Mouse (Mus musculus) liver, embryonic 12.5 days (tissue): ENCODE measurements at regions not wholly inside any gene's neighbourhood (a gene's known extent, or its start where the extent isn't known, plus 50 kb on each side); places are given as distances from the start of the nearest gene placed in this dataset.

Source experiments
- ATAC-seq: fragments of 200-750 bp; cut with Nextera tagmentation; 2 replicates; pipeline ENCODE4 v1.8.0; 2017; ENCODE audit warnings: moderate number of reproducible peaks, mild to moderate bottlenecking, moderate library complexity
- H3K27ac ChIP-seq: fragments of 300-500 bp; sonication (generic); 2 replicates; pipeline ENCODE4 v1.5.1; 2016; ENCODE audit warnings: mild to moderate bottlenecking
- H3K27me3 ChIP-seq: fragments of 300-500 bp; sonication (generic); replicated peaks from 2 replicates; pipeline ENCODE4 v1.6.1; 2016; ENCODE audit warnings: mild to moderate bottlenecking, moderate library complexity
- H3K36me3 ChIP-seq: fragments of 300-500 bp; sonication (generic); 2 replicates; pipeline ENCODE4 v1.6.1; 2016; ENCODE audit warnings: mild to moderate bottlenecking, moderate library complexity
- H3K4me1 ChIP-seq: fragments of 300-500 bp; sonication (generic); 2 replicates; pipeline ENCODE4 v1.6.1; 2016
- H3K4me2 ChIP-seq: fragments of 300-500 bp; sonication (generic); 2 replicates; pipeline ENCODE4 v1.6.1; 2016; ENCODE audit warnings: mild to moderate bottlenecking, moderate library complexity
- H3K4me3 ChIP-seq: fragments of 300-500 bp; sonication (generic); 2 replicates; pipeline ENCODE4 v1.5.1; 2016; ENCODE audit warnings: mild to moderate bottlenecking, moderate library complexity
- H3K9ac ChIP-seq: fragments of 300-500 bp; sonication (generic); 2 replicates; pipeline ENCODE4 v1.6.1; 2016; ENCODE audit warnings: mild to moderate bottlenecking, moderate library complexity
- H3K9me3 ChIP-seq: fragments of 300-500 bp; sonication (generic); replicated peaks from 2 replicates; pipeline ENCODE4 v1.6.1; 2016; ENCODE audit warnings: mild to moderate bottlenecking, moderate library complexity
- WGBS: fragments of 180-500 bp; shearing (Covaris S2); methylation state at CpG from one replicate; pipeline ENCODE4 v1.1.7; 2016; ENCODE audit not compliant: insufficient replicate concordance; 5-methylcytosine and 5-hydroxymethylcytosine counted together

DNA sequence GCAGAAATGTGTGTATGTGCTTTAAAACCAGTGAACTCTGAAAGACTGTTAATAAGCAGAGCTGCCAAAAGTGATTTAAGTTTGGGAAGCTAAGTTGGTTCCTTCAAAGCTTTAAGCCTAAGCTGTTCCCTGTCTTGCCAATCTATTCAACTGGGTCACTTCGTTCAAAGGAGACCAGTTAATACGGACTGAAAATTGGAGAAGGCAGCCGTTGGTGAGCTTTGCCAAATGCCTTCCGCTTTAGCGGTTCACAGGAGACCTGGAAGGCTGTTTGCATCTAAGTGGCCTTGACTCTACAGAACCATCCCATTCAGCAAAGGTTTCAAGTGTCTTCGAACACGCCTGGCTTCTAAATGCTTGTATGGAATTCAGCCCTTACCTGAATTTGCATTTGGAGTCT lies 68.2 kb upstream of the Mkln1 start:
- no peak overlapping the region for H3K4me2 ChIP-seq
- H3K9me3 ChIP-seq: no peaks in the 10 kb centered on the region
- ATAC-seq: no peak
- H3K4me1 ChIP-seq: no peaks in the 10 kb centered on the region
- 74% methylated on average over 7 of the region's 7 CpGs for WGBS
- no peak overlapping the region for H3K4me3 ChIP-seq
- no peaks in the 10 kb centered on the region for H3K27me3 ChIP-seq
- H3K27ac ChIP-seq: no peak overlapping the region
- H3K9ac ChIP-seq: no peak overlapping the region
- H3K36me3 ChIP-seq: no peaks in the 10 kb centered on the region

DNA sequence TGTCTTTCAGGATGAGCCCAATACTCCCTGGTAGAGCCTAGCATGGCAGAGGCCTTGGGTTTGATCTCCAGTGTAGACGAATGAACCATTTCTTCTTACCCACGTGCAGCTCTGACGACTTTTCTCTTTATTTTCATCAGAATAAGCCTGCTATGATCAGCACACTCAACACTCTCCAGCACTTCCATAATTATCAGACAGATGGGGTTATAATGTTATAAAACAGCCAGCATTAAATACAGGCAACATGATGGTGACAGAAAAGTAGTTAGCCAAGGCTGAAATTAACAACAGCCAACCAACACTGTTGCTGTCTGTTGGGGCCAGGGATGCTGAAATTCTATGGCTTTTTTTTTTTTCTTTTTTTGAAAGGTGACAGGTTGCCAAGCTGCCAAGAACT lies 67.7 kb upstream of the Mkln1 start:
- no peak overlapping the region for H3K27ac ChIP-seq
- no peaks in the 10 kb centered on the region for H3K27me3 ChIP-seq
- ATAC-seq: no peak
- no peak overlapping the region for H3K4me3 ChIP-seq
- H3K9ac ChIP-seq: no peak overlapping the region
- H3K36me3 ChIP-seq: no peaks in the 10 kb centered on the region
- no peaks in the 10 kb centered on the region for H3K4me1 ChIP-seq
- no peak overlapping the region for H3K4me2 ChIP-seq
- no peaks in the 10 kb centered on the region for H3K9me3 ChIP-seq
- 65% methylated on average over 3 of the region's 3 CpGs for WGBS

DNA sequence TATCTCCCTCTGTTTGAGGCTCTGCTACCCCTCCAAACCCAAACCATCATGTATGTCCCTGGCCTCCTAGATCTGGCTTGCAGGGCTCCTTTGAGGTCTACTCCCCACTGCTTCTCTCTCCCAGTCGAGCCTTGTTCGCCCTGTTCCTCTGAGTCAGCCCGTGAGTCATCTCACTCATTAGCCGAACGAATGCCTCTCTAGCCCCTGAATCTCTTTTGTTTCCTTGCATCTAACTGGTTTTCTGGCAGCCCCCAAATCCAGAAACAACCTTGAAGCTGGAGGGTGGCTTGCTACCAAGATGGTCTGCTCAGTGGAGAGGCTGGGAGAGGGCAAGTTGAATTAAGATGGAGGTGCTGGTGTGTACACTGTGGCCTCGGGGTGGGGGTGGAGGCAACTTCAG lies 66.3 kb upstream of the Mkln1 start:
- Histone ChIP-seq H3K4me1 (no peaks in the 10 kb centered on the region), H3K4me3 (no peak overlapping the region), H3K27me3 (no peaks in the 10 kb centered on the region), H3K9ac (no peak overlapping the region), H3K9me3 (no peaks in the 10 kb centered on the region), H3K27ac (no peak overlapping the region), H3K36me3 (no peaks in the 10 kb centered on the region), H3K4me2 (no peak overlapping the region)
- no peak for ATAC-seq
- WGBS: 59% methylated on average over 6 of the region's 6 CpGs

DNA sequence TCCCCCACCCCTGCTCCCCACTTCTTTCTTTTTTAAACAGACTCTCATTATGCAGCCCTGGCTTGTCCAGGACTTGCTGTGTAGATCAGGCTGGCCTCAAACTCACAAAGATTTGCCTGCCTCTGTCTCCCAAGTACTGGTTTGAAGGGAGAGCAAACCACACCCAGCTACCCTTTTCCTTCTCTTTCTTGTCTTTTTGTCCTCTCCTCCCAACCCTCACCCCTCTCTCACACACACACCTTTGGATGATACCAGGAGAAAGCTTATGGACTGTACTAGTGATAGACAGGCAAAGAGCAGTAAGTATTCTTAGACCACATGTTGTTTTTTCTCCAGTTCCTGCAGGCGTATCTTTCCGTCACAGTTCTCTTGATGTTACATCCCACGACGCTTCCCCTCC lies 65.8 kb upstream of the Mkln1 start:
- Histone ChIP-seq H3K9me3 (no peaks in the 10 kb centered on the region), H3K4me2 (no peak overlapping the region), H3K4me1 (no peaks in the 10 kb centered on the region), H3K9ac (no peak overlapping the region), H3K27me3 (no peaks in the 10 kb centered on the region), H3K27ac (no peak overlapping the region), H3K36me3 (no peaks in the 10 kb centered on the region), H3K4me3 (no peak overlapping the region)
- 66% methylated on average over 4 of the region's 4 CpGs for WGBS
- ATAC-seq: no peak

DNA sequence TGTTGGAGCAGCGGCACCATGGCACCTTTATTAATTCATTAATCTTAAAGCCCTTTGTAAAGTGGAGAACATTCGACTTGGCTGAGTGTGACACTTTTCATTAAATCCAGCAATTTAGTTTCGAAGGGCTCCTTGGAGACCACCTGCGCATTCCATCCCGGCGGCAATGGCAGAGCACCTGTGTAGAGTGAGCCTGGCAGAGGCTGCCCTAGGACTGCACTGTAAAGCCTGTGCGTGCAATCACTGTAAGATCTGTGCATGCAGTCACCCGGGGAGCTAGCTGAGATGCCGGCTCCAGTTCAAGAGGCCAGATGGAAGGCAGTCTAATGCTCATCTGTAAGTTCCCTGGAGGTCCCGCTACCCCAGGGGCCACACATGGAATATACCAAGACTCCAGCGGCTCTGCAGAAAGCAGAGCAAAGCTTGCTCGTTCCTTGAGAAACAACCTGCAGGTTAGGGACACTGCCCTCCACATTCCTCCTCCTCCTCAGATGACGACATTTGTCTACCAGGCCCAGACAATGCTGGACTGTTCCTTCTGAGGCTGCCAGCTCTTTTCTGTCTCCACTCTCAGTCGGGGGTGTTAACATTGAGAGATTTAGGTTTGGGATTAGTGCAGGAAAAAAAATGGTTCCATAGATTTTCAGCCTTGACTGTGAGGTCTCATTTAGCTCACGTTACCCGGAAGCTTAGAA lies 65.2 kb upstream of the Mkln1 start:
- ATAC-seq: no peak
- Histone ChIP-seq H3K9ac (no peak overlapping the region), H3K4me1 (no peaks in the 10 kb centered on the region), H3K27ac (no peak overlapping the region), H3K4me3 (no peak overlapping the region), H3K27me3 (0 out of 2 replicates have a peak, but pooled peaks cover 3% of the 10 kb centered on the region), H3K4me2 (no peak overlapping the region), H3K9me3 (no peaks in the 10 kb centered on the region), H3K36me3 (no peaks in the 10 kb centered on the region)
- WGBS: 76% methylated on average over 16 of the region's 16 CpGs

DNA sequence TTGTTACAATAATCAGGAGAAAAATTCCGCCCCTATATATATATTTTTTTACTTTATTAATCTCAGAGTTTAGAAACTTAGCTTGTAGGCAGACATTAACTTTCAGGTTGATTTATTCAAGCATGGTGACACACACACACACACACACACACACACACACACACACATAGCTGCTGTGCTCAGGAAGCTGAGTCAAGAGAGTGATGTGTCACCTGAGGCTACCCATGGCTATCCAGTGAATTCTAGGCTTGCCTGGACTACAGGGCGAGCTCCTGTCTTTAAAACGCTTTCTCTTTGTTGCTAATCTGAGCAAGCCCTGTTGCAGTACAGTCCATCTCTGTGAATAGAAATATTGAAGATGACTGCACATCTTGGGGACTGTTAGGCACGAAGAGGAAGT lies 64.4 kb upstream of the Mkln1 start:
- H3K4me1 ChIP-seq: no peaks in the 10 kb centered on the region
- H3K4me2 ChIP-seq: no peak overlapping the region
- H3K27ac ChIP-seq: no peak overlapping the region
- 63% methylated on average over 4 of the region's 4 CpGs for WGBS
- H3K9me3 ChIP-seq: no peaks in the 10 kb centered on the region
- H3K27me3 ChIP-seq: 0 out of 2 replicates have a peak, but pooled peaks cover 3% of the 10 kb centered on the region
- no peak for ATAC-seq
- H3K4me3 ChIP-seq: no peak overlapping the region
- no peaks in the 10 kb centered on the region for H3K36me3 ChIP-seq
- H3K9ac ChIP-seq: no peak overlapping the region

DNA sequence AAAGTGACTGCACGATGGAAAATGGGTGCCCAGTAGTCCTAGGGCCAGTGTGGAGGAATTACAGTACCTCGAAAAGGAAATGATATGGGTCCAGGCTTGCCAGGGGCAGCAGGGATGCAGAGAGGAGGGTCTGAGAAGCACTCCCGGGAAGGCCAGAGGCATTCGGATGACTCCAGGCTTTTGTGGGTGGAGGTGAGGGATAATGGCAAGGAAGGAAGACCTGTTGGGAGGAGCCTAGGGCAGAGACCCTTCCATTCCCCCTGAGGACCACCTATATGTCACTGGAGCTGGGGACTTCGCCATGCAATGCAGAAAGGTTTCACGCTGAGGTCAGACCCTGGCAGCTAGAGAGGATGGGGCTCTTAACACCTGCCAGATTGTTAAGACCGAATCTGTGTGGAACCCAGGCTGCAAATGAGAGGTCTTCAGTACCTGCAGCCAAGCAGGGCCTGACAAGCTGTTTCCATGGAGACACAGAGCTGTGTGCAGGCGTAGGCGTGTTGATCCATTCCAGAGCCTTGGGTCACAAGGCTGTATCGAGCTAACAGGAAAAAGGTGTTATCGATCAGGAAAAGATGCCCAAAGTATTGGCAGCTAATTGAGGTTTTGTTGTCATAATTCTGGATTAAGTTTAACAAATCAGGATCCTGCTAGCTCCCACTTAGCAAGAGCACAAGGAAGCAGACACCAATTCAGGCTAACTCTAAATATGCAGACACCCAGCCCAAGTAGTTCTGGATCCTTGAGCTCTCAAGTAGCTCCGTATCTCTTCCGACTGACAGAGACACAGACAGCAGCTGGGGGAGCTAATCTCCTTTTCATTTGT lies 59.2 kb upstream of the Mkln1 start:
- Histone ChIP-seq H3K9me3 (no peaks in the 10 kb centered on the region), H3K27ac (no peak overlapping the region), H3K9ac (no peak overlapping the region), H3K4me3 (no peak overlapping the region), H3K4me1 (no peaks in the 10 kb centered on the region), H3K27me3 (0 out of 2 replicates have a peak, but pooled peaks cover 3% of the 10 kb centered on the region), H3K36me3 (no peaks in the 10 kb centered on the region), H3K4me2 (no peak overlapping the region)
- 50% methylated on average over 13 of the region's 13 CpGs for WGBS
- no peak for ATAC-seq

DNA sequence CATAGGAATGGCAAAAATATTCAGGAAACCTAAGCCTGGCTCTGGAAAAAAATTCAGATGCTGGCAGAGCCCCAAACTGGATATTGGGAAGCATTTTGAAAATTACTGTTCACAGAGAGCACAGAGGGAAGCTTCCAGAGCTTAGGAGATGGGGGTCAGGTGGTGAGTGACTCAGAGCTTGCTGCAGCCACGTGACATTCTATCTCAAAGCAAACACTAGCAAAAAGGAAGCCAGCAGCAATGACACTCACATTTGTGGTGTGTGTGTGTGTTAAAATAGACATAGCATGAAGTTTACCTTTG lies 58.6 kb upstream of the Mkln1 start:
- Histone ChIP-seq H3K4me1 (no peaks in the 10 kb centered on the region), H3K9ac (no peak overlapping the region), H3K9me3 (no peaks in the 10 kb centered on the region), H3K4me2 (no peak overlapping the region), H3K4me3 (no peak overlapping the region), H3K36me3 (no peaks in the 10 kb centered on the region), H3K27me3 (0 out of 2 replicates have a peak, but pooled peaks cover 3% of the 10 kb centered on the region), H3K27ac (no peak overlapping the region)
- WGBS: 16% methylated on average over 1 of the region's 1 CpGs
- no peak for ATAC-seq

DNA sequence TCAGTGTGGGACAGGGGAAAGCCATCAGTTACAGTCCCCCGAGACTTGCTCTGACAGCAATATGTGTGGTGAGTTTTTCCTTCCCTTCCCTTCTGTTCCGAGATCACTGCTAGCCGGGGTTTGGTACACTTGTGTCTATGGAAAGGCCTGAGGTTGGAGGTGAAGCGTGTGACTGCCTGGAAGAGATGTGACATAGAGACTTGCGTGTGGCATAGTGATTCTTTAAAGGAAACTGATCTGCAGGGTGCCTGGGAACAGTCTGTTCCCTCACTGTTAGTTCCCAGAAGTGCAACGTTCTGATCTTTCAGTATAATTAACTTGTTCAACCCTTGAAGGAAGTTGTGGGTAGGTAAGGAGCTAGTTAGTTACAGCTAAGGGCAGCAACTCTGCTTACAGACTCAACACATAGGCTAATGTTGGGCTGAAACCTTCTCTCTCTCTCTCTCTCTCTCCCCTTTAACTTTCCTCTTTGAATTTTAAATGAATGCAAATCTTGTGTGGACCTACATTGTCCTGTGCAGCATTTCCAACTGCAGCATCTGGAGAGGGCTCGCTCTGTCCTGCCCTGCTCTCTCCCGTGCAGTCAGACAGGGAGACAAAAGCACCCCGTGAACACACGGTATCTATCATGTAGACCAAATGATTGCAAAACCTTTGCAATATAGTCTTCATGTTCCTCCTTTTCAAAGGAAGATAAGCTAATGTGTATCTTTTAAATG lies 53.0 kb upstream of the Mkln1 start:
- Histone ChIP-seq H3K9me3 (no peaks in the 10 kb centered on the region), H3K4me2 (no peak overlapping the region), H3K27ac (no peak overlapping the region), H3K4me1 (no peaks in the 10 kb centered on the region), H3K9ac (no peak overlapping the region), H3K27me3 (no peaks in the 10 kb centered on the region), H3K4me3 (no peak overlapping the region), H3K36me3 (no peaks in the 10 kb centered on the region)
- WGBS: 63% methylated on average over 10 of the region's 10 CpGs
- ATAC-seq: no peak

DNA sequence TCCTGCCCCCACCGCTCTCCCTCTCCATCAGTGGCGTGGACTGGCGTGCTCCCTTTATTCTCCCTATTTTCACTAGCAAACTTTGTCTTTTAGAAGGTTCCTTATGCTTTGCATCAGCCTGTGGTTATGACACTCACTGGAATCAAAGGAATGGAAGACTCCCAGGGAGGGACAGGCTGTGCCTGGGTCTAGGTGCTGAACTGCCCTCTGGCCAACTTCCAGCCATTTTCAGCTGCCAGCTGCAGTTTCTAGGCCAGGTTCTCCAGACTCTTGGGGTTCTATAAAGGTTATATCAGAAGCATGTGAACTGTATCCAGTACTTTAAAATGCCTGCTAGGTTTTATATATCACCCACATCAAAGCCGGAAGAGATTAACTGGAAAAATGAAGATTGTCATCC lies 50.2 kb upstream of the Mkln1 start:
- no peak overlapping the region for H3K27ac ChIP-seq
- H3K4me2 ChIP-seq: no peak overlapping the region
- no peaks in the 10 kb centered on the region for H3K27me3 ChIP-seq
- no peaks in the 10 kb centered on the region for H3K4me1 ChIP-seq
- no peaks in the 10 kb centered on the region for H3K9me3 ChIP-seq
- H3K36me3 ChIP-seq: no peaks in the 10 kb centered on the region
- ATAC-seq: no peak
- H3K4me3 ChIP-seq: no peak overlapping the region
- H3K9ac ChIP-seq: no peak overlapping the region
- 81% methylated on average over 4 of the region's 4 CpGs for WGBS
